Mouse (Mus musculus) granulocyte monocyte progenitor cell, adult 5-6 weeks (primary cell): Measurements from ENCODE around the gene D830030K20Rik. TPM values are rescaled to one million over a fixed set of nuclear protein-coding genes. Genes with fewer than 3 reads are reported as not detected.
"Not testable (repeated sequence)": the region's sequence is repeated elsewhere in the genome, so short reads cannot be mapped to it uniquely, and the experiment has no call there.

Experiments used
- ATAC-seq: replicated peaks from 2 replicates; pipeline ENCODE4 v1.8.0; 2016; ENCODE audit warnings: mild to moderate bottlenecking, moderate TSS enrichment, inconsistent platforms; ENCODE audit not compliant: poor library complexity, severe bottlenecking
- total RNA-seq, 2 experiments: library from RNA; stranded (forward) in 1 of 2; stranded (reverse) in 1 of 2; fragments of 200-712, 200-1000 nt in 1 of 2; fragments of >200 nt in 1 of 2; fragmentation: Nextera tagmentation in 1 of 2; gene quantifications; 2 replicates each; pipeline ENCODE4 v1.2.3; 2014 to 2017

D830030K20Rik gene
- total RNA-seq (2014; fragmentation: Nextera tagmentation) = not detected in 2 replicates
- not detected in 2 replicates for total RNA-seq (2017)

- not testable (repeated sequence) for ATAC-seq
Observed at GRCm38 (mm10) chr14:3208272-3209152, at the start of gene D830030K20Rik. Gene D830030K20Rik, plus strand, starts transcription at chr14:3208488.

DNA sequence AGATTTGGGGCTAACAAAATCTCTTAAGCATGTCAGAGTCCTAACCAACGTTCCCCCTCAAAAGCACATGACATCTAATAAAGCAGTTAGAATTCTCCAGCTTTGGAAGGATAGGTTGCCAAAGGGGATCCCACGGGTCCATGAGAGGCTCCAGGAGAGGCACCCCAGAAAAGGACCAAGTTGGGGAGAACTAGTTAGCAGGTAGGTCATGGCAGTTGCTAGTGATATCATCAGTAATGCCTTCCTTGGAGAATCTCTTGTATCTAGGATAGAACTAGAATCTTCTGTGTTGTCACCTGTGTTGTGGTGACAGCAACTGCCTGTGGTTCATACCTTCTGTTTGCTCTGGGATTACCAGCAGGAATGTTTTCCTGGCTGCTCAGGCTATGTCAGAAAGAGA lies 20.3 kb upstream of the D830030K20Rik start, which contains the start of gene Gm5795:
TSS of gene Gm5795 (plus strand) at position 301 of the 400 bp plus-strand sequence.
- not testable (repeated sequence) for ATAC-seq

DNA sequence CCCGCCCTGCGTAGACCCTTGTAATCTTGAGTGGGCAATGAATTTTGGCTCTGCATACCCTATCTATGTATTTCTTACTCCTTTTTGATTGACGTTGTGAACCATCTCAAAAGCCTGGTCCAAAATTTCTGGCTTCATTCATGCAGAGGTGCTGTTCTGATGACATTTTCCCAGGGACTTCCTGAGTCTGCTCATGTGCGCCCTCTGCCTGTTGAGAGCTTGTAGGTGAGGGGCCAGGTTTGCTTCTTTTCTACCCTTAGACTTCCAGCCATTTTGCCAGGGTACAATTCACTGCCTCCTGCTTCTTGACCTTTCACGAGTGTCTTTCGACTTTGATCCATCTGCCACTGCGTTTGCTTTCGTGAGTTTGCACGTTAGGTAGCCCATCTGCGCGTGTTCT lies 1.1 kb downstream of the D830030K20Rik start:
- not testable (repeated sequence) for ATAC-seq

DNA sequence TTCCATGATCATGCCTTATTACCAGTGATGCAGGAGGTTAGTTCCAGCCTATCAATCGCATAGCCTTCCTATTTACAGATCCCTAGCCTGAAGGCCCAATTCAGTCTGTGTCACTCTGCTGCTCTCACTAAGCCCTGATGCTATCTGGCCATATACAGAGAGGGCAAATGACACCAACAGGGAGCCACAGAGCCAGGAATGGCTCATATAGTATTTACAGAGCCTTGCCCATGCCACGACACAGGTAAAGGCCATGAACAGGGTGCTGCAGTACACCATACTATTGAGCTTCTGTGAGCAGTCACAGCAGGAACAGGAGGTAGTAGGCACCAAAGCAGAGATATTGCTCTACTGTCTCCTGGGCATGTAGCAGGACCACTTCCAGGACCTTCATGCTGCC lies 54.2 kb downstream of the D830030K20Rik start:
- ATAC-seq = not testable (repeated sequence)

Other genes with a start within 250 kb of the D830030K20Rik start
- not detected in 2 replicates for gene Gm2888, start 178.5 kb upstream of the D830030K20Rik start, total RNA-seq (2014; fragmentation: Nextera tagmentation)
- not detected in 2 replicates for gene Gm2888, start 178.5 kb upstream of the D830030K20Rik start, total RNA-seq (2017)
- gene Gm2897, start 159.2 kb upstream of the D830030K20Rik start, total RNA-seq (2014; fragmentation: Nextera tagmentation) = not detected in 2 replicates
- gene Gm2897, start 159.2 kb upstream of the D830030K20Rik start, total RNA-seq (2017) = not detected in 2 replicates
- not detected in 2 replicates for gene Gm10340, start 74.5 kb upstream of the D830030K20Rik start, total RNA-seq (2014; fragmentation: Nextera tagmentation)
- gene Gm10340, start 74.5 kb upstream of the D830030K20Rik start, total RNA-seq (2017) = not detected in 2 replicates
- not detected in 2 replicates for gene Gm5795, start 20.2 kb upstream of the D830030K20Rik start, total RNA-seq (2014; fragmentation: Nextera tagmentation)
- gene Gm5795, start 20.2 kb upstream of the D830030K20Rik start, total RNA-seq (2017) = not detected in 2 replicates
- not detected in 2 replicates for gene Gm2956, start 124.1 kb downstream of the D830030K20Rik start, total RNA-seq (2014; fragmentation: Nextera tagmentation)
- gene Gm2956, start 124.1 kb downstream of the D830030K20Rik start, total RNA-seq (2017) = not detected in 2 replicates
- not detected in 2 replicates for gene Gm10413, start 186.6 kb downstream of the D830030K20Rik start, total RNA-seq (2014; fragmentation: Nextera tagmentation)
- not detected in 2 replicates for gene Gm10413, start 186.6 kb downstream of the D830030K20Rik start, total RNA-seq (2017)
- gene Gm10409, start 204.1 kb downstream of the D830030K20Rik start, total RNA-seq (2014; fragmentation: Nextera tagmentation) = not detected in 2 replicates
- 0.21 TPM in 1 of 2 replicates, not detected in the other for gene Gm10409, start 204.1 kb downstream of the D830030K20Rik start, total RNA-seq (2017)
- gene Gm3005, start 219.6 kb downstream of the D830030K20Rik start, total RNA-seq (2014; fragmentation: Nextera tagmentation) = not detected in 2 replicates
- gene Gm3005, start 219.6 kb downstream of the D830030K20Rik start, total RNA-seq (2017) = not detected in 2 replicates
- not detected in 2 replicates for gene Gm10408, start 240.9 kb downstream of the D830030K20Rik start, total RNA-seq (2014; fragmentation: Nextera tagmentation)
- gene Gm10408, start 240.9 kb downstream of the D830030K20Rik start, total RNA-seq (2017) = not detected in 2 replicates